Mouse (Mus musculus) testis, adult 2 months (tissue): ENCODE results near the gene Kng1.

Source experiments
- CTCF ChIP-seq: fragments of 200-500 bp; IDR thresholded peaks from 2 replicates; pipeline ENCODE4 v1.5.1; 2012; ENCODE audit warnings: low read depth, mild to moderate bottlenecking, inconsistent platforms, low read length, moderate library complexity; ENCODE audit not compliant: control insufficient read depth, insufficient read depth, insufficient replicate concordance
- POLR2A ChIP-seq: fragments of 200-500 bp; IDR thresholded peaks from 2 replicates; pipeline ENCODE4 v1.6.1; 2012; ENCODE audit warnings: low read depth, mild to moderate bottlenecking, inconsistent platforms, low read length, moderate library complexity; ENCODE audit not compliant: control insufficient read depth

DNA sequence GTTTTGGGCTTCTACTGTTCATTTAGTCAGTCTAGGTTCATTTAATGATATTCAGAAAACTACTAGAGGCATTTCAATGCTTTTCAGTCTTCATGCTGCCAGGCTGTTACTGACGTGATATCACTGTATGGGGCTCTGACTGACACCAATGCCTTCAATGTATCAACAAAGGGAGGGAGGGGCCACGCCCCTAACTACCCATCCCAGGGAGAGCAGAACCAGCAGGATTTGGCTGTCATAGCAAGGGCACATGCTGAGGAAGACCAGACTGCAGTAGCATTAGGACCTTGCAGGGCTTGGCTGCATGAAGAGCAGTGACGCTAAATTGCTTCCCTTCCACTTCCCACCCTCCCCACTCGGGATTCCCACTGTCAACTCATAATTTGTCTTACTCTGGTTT, 59.5 kb downstream of the Kng1 start:
- TF ChIP-seq POLR2A (no peak), CTCF (no peak)
